Mouse (Mus musculus) thymus, postnatal 4 days (tissue): ENCODE measurements at regions not wholly inside any gene's neighbourhood (a gene's known extent, or its start where the extent isn't known, plus 50 kb on each side); places are given as distances from the start of the nearest gene placed in this dataset.

Experiments used
- DNase-seq: peaks from one replicate; pipeline ENCODE4 v3.0.0; 2021

- no peak for DNase-seq
These were observed 144.8 kb upstream of the Gimd1 start for GRCm38 (mm10) chr3:132484814-132485213.

GRCm38 (mm10) chr3:132485553-132485952 lies 144.1 kb upstream of the Gimd1 start:
- no peak for DNase-seq

- DNase-seq = peak; percentile 66
These were observed 123.5 kb upstream of the Gimd1 start for GRCm38 (mm10) chr3:132506095-132506494.

- DNase-seq = no peak
These were observed 119.4 kb upstream of the Gimd1 start for GRCm38 (mm10) chr3:132510240-132510639.

- DNase-seq = no peak
These were observed 117.0 kb upstream of the Gimd1 start for GRCm38 (mm10) chr3:132512526-132513102.

- DNase-seq = no peak
These were observed 96.2 kb upstream of the Gimd1 start for GRCm38 (mm10) chr3:132533323-132533904.

- no peak for DNase-seq
These were observed 89.6 kb upstream of the Gimd1 start for GRCm38 (mm10) chr3:132539780-132540658.

- DNase-seq = no peak
These were observed 78.3 kb upstream of the Gimd1 start for GRCm38 (mm10) chr3:132551238-132551808.

- DNase-seq = no peak
These were observed 63.9 kb upstream of the Gimd1 start for GRCm38 (mm10) chr3:132565755-132566154.

GRCm38 (mm10) chr3:132566301-132566700 lies 63.3 kb upstream of the Gimd1 start:
- DNase-seq = no peak
